Mouse (Mus musculus) fat pad, adult 2 months (tissue): ENCODE results near the gene Mcrs1.
"Not testable (repeated sequence)": the region's sequence is repeated elsewhere in the genome, so short reads cannot be mapped to it uniquely, and the experiment has no call there.

Experiments used
- DNase-seq: peaks from one replicate; pipeline ENCODE4 v3.0.0-alpha.2; 2011; ENCODE audit warnings: low read depth, low spot score; ENCODE audit errors: extremely low read depth

Gene Mcrs1

GRCm38 (mm10) chr15:99252381-99253174 lies 817 bp upstream of the Mcrs1 start:
- no peak for DNase-seq

GRCm38 (mm10) chr15:99251111-99251510 lies 650 bp downstream of the Mcrs1 start:
- DNase-seq: not testable (repeated sequence)

GRCm38 (mm10) chr15:99249938-99250337 lies 1.8 kb downstream of the Mcrs1 start:
- no peak for DNase-seq

- DNase-seq: no peak
These were observed 2.8 kb downstream of the Mcrs1 start for GRCm38 (mm10) chr15:99248972-99249371.

GRCm38 (mm10) chr15:99246736-99247135 lies 5.0 kb downstream of the Mcrs1 start:
- DNase-seq: not testable (repeated sequence)

- no peak for DNase-seq
These were observed 9.7 kb downstream of the Mcrs1 start for GRCm38 (mm10) chr15:99242045-99242444.

- DNase-seq: no peak
These were observed 10.5 kb downstream of the Mcrs1 start for GRCm38 (mm10) chr15:99241249-99241648.

GRCm38 (mm10) chr15:99240129-99240528 lies 11.6 kb downstream of the Mcrs1 start:
- DNase-seq: no peak

- DNase-seq: no peak
These were observed 13.8 kb downstream of the Mcrs1 start for GRCm38 (mm10) chr15:99238006-99238405.

- no peak for DNase-seq
These were observed 17.3 kb downstream of the Mcrs1 start for GRCm38 (mm10) chr15:99234326-99235010.

GRCm38 (mm10) chr15:99233719-99234118 lies 18.0 kb downstream of the Mcrs1 start:
- no peak for DNase-seq

- DNase-seq: no peak
These were observed 19.8 kb downstream of the Mcrs1 start for GRCm38 (mm10) chr15:99231998-99232397.

- no peak for DNase-seq
These were observed 25.7 kb downstream of the Mcrs1 start for GRCm38 (mm10) chr15:99226090-99226489.

GRCm38 (mm10) chr15:99225081-99225810 lies 26.5 kb downstream of the Mcrs1 start:
- no peak for DNase-seq

GRCm38 (mm10) chr15:99224208-99224911 lies 27.4 kb downstream of the Mcrs1 start, which contains the start of gene Kcnh3:
TSS of gene Kcnh3 (plus strand) at chr15:99224861.
- no peak for DNase-seq

GRCm38 (mm10) chr15:99223585-99224207 lies 28.1 kb downstream of the Mcrs1 start:
- DNase-seq: no peak

GRCm38 (mm10) chr15:99222794-99223584 lies 28.8 kb downstream of the Mcrs1 start:
- no peak for DNase-seq

- DNase-seq: no peak
These were observed 30.3 kb downstream of the Mcrs1 start for GRCm38 (mm10) chr15:99221315-99221952.

GRCm38 (mm10) chr15:99217630-99218029 lies 34.1 kb downstream of the Mcrs1 start:
- DNase-seq: no peak
